Mouse (Mus musculus): Measurements from ENCODE around the gene Pogz.
"Not testable (repeated sequence)": the region's sequence is repeated elsewhere in the genome, so short reads cannot be mapped to it uniquely, and the experiment has no call there.

The Pogz gene

GRCm38 (mm10) chr3:94917816-94918361, 80.5 kb downstream of the Pogz start:
- DNase-seq, result peak; percentile 81 to 89

DNA sequence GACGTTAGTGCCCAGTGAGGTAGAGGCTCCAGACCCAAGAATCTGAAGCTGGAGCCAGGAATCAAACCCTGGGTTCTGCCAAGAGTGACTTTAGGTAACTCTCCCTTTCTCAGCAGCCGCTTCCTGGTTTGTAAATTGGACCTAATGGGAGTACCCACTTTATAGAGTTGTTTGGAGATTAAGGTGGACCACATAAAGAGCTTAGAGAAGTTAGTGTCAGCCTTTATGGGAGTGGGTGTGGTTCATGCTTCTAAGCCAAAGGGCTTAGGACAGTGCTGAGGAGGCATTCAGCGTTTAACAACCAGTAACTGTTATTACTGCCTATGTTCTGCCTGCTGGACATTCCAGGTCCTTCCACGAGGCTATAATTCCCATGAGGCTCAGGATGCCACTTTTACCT, 81.5 kb downstream of the Pogz start:
- DNase-seq, result no peak

- DNase-seq, result no peak
These were observed 83.7 kb downstream of the Pogz start for GRCm38 (mm10) chr3:94921104-94921503.

DNA sequence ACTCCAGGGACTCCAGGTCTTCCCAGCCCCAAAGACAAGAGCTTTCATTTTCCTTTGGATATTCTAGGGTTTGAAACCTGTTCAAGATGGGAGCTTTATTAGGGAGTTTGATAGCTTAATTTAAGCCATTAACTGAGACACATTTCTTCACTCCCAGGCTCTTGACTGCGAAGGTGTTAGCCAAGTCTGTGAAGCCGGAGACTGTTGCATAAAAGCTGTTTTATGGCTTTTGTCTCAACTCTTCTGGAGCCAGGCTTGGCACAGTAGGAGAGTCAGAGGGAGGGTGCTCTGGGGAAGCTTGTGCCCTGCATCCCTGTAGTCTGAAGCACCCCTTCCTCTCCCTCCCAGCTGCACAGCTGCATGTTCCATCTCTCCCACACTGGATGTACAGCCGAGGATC, 85.0 kb downstream of the Pogz start:
- DNase-seq, result no peak

DNA sequence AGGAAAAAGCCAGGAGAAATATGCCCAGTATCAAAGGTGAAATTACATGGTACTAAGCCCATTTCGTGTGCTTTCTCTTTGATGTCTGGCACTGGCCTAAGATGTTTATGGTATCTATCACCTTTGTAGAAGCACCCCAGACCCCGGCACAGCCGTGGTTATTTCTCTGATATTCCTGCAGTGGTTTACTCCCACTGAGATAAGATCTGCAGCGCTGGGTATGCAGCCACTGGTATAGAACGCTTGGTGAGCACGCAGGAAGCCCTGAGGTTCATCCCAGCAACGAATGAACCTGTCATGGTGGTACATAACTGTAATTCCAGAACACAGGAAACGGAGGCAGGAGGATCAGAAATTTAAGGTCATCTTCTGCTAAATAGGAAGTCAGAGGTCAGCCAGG, 87.3 kb downstream of the Pogz start:
- DNase-seq, result no peak

GRCm38 (mm10) chr3:94926301-94926736, 89.0 kb downstream of the Pogz start:
- not testable (repeated sequence) for DNase-seq

DNA sequence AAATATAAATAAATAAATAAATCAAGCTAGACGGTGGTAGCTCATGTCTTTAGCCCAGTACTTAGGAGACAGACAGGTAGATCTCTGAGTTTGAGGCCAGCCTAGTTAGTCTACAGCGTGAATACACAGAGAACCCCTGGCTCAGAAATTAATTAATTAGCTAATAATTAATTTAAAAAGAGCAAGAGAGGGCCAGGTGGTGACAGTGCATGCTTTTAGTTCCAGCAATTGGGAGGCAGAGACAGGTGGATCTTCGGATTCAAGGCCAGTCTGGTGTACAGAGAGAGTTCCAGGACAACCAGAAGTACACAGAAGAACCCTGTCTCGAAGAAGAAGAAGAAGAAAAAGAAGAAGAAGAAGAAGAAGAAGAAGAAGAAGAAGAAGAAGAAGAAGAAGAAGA, 91.6 kb downstream of the Pogz start:
- not testable (repeated sequence) for DNase-seq

- peak in 1 of 2 experiments; percentile 57 for DNase-seq
These were observed 93.3 kb downstream of the Pogz start for GRCm38 (mm10) chr3:94930386-94931266.

- not testable (repeated sequence) for DNase-seq
These were observed 94.2 kb downstream of the Pogz start for GRCm38 (mm10) chr3:94931427-94932082.
